In the genomic region with DNA sequence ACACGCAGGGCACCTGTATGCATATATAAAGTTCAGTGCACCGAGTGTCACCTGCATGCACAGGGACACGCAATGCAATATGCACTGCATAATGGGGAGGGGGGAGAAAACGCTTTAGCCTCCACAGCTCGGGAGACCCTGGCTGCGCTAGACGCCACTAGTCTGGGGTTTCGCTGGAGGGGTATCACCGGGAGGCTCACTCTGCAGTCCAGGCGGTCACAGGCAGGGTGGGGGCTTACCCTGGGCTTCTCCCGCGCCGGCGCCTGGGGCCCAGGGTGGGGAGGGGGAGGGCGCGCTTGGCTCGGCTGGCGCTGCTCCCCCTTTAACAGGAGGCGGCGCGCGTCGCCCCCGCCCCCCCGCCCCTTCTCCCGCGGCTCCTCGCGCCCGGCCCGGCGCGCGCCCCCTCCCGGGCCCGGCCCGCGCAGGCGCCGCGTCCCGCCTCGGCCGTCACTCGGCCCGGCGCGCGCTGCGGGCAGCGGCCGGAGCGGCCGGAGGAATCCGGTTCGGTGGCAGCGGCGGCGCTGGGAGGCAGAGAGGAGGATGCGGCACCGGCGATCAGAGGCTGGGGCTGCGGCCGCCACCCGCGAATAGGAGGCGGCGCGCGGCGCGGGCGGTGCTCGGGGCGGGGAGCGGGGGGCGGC, we compare ENCODE assay signal across 8 mouse cellular contexts. TPM values are rescaled to one million over a fixed set of nuclear protein-coding genes. Genes with fewer than 3 reads are reported as not detected.
DNase-seq lines count a peak whose midpoint lies in the region; ATAC-seq and TF ChIP-seq lines count a peak whose summit lies in the region.

Adgrb2 (plus strand) TSS at position 450 of the 641 bp plus-strand sequence.

- H3K4me2 ChIP-seq in midbrain, embryonic 13.5 days (replicated peaks): peak within 1 kb of the TSS; percentile 92

- no peak for TF ChIP-seq CTCF in thymus, adult 2 months (IDR thresholded peaks at IDR 0.05; ENCODE audit: borderline replicate concordance, control insufficient read depth, extremely low read depth, insufficient read depth, low read length, poor library complexity)

- peaks cover 33% of the 10 kb centered on the region for H3K27me3 ChIP-seq in thymus, adult 2 months (ENCODE audit: control insufficient read depth, insufficient read depth, low read length)
- H3K27me3 ChIP-seq in midbrain, embryonic 13.5 days: peaks cover 19% of the 10 kb centered on the region

- no peaks in the 10 kb centered on the region for H3K9me3 ChIP-seq in midbrain, embryonic 13.5 days

- WGBS in thymus, adult 2 months: 3% methylated on average over 62 of the region's 77 CpGs
- WGBS in midbrain, embryonic 13.5 days: under 1% methylated on average over 30 of the region's 77 CpGs

- ATAC-seq in midbrain, embryonic 13.5 days: peak; percentile 46

- peak within 1 kb of the TSS; percentile 94 for H3K9ac ChIP-seq in midbrain, embryonic 13.5 days (replicated peaks)

- no peak for TF ChIP-seq POLR2A in thymus, adult 2 months (IDR thresholded peaks at IDR 0.05; ENCODE audit: control insufficient read depth, extremely low read depth, insufficient read depth, low read length, poor library complexity)

- intact Hi-C loops in heart, postnatal 14 days (cut with DNase I): loop anchor here (5.0 kb wide), 1 partner anchor 282 kb away; no protein-coding TSS in a partner anchor

- peak within 1 kb of the TSS; percentile 42 for H3K4me3 ChIP-seq in thymus, adult 2 months (ENCODE audit: control insufficient read depth, insufficient read depth, low read length)
- H3K4me3 ChIP-seq in midbrain, embryonic 13.5 days (replicated peaks): peak within 1 kb of the TSS; percentile 84

- H3K27ac ChIP-seq in thymus, adult 2 months (ENCODE audit: control insufficient read depth, insufficient read depth, low read length): no peak within 1 kb of the TSS
- peak within 1 kb of the TSS; percentile 89 for H3K27ac ChIP-seq in midbrain, embryonic 13.5 days

- DNase-seq in thymus, adult 2 months: peak; percentile 18
- no peak for DNase-seq in thymus, adult 18-20 months
- peak; percentile 67 to 71 for DNase-seq in cerebellum, postnatal 14 days
- DNase-seq in heart, postnatal 14 days: peak; percentile 45 to 47
- DNase-seq in left cerebral cortex, adult 8-10 months (ENCODE audit: low spot score in 2 of 2): no peak
- no peak for DNase-seq in c-Kit-positive CD71-positive TER-119-positive erythroid progenitor cells, embryonic 14.5 days (ENCODE audit: low spot score)
- no peak for DNase-seq in yolk sac, embryonic 10.5 days (ENCODE audit: low spot score)

- no peaks in the 10 kb centered on the region for H3K36me3 ChIP-seq in thymus, adult 2 months (ENCODE audit: control insufficient read depth, insufficient read depth, low read length)
- no peaks in the 10 kb centered on the region for H3K36me3 ChIP-seq in midbrain, embryonic 13.5 days

- peaks cover 26% of the 10 kb centered on the region for H3K4me1 ChIP-seq in thymus, adult 2 months (replicated peaks; ENCODE audit: control insufficient read depth, insufficient read depth, low read length)
- H3K4me1 ChIP-seq in midbrain, embryonic 13.5 days (replicated peaks): peaks cover 76% of the 10 kb centered on the region

RNA-seq across cellular contexts. Expression of gene Adgrb2, which starts in this region (rescaled TPM):
- 5.8 and 6.7 TPM in 2 replicates for polyA plus RNA-seq in thymus, adult 2 months (2012; rRNA removed)
- 1 to 10 TPM; 2.2 to 2.3 TPM for total RNA-seq in heart, postnatal 14 days (2021)
- 100 to 1,000 TPM; 349 to 362 (median 356) TPM for total RNA-seq in left cerebral cortex, adult 8-10 months (2022)
- polyA plus RNA-seq in midbrain, embryonic 13.5 days (2015; fragmentation: Nextera tagmentation; extraction: Ambion mirVana): 7.0 and 11.0 TPM in 2 replicates

Comparison
In these comparisons a context has a peak if more than half of its experiments do, and no peak if none do; other contexts are left out.
1. RNA of gene Adgrb2 (total RNA-seq): 349 to 362 TPM in left cerebral cortex, adult 8-10 months; 2.2 to 2.3 TPM in heart, postnatal 14 days; every median in the first group is over 100 times any median in the second.
2. DNase-seq: peak in thymus, adult 2 months (single experiment), cerebellum, postnatal 14 days (2 of 2) and heart, postnatal 14 days (2 of 2); none in thymus, adult 18-20 months (0 of 2), left cerebral cortex, adult 8-10 months (0 of 2), c-Kit-positive CD71-positive TER-119-positive erythroid progenitor cells, embryonic 14.5 days (single experiment) and yolk sac, embryonic 10.5 days (single experiment).